Mouse (Mus musculus) spleen, adult 2 months (tissue): ENCODE results near the gene Ankrd33.

ENCODE experiments used
- CTCF ChIP-seq: fragments of 200-500 bp; IDR thresholded peaks from 2 replicates; pipeline ENCODE4 v1.5.1; 2011; ENCODE audit warnings: mild to moderate bottlenecking, inconsistent platforms; ENCODE audit not compliant: insufficient read depth, insufficient read length, insufficient replicate concordance; ENCODE audit errors: extremely low read depth
- POLR2A ChIP-seq: fragments of 200-500 bp; IDR thresholded peaks from 2 replicates; pipeline ENCODE4 v1.6.1; 2011; ENCODE audit warnings: low read depth, low read length, inconsistent platforms

- TF ChIP-seq POLR2A: no peak
- no peak for TF ChIP-seq CTCF
Measured at GRCm38 (mm10) chr15:101097985-101098651, 17.4 kb upstream of the Ankrd33 start.
